Mouse (Mus musculus) kidney, adult 2 months (tissue): ENCODE measurements around the gene Grifin.

Experiments
- CTCF ChIP-seq: fragments of 200-500 bp; conservative IDR thresholded peaks from 2 replicates; pipeline ENCODE4 v1.5.1; 2011; ENCODE audit warnings: low read depth, mild to moderate bottlenecking, control low read depth, low read length, moderate library complexity, mixed read lengths; ENCODE audit not compliant: insufficient read depth, insufficient read length
- POLR2A ChIP-seq: fragments of 200-500 bp; IDR thresholded peaks from one replicate; pipeline ENCODE4 v1.6.1; 2011; ENCODE audit warnings: low read depth, low read length, control low read depth

DNA sequence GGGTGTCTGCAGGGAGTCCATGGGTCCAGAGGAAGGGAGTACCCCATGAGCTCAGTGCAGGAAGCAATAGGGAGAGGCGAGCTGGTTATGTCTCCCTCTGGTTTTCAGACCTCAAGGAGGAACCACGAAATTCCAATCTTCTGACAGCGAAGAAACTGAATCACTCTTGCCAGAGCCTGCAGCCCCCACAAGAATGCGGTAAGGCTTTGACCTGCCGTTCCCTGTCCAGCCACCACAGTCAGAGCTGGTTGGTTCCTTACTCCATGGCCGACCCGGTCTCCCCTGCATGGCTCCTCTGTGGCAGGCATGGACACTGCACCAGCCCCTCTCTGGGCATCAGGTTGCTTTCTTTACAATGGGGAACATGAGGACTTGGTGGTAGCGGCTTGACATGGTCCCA, 39.5 kb upstream of the Grifin start:
- TF ChIP-seq CTCF (no peak), POLR2A (no peak)
